Mouse (Mus musculus): ENCODE data around the gene Gm29110. TPM values are rescaled to one million over a fixed set of nuclear protein-coding genes. Genes with fewer than 3 reads are reported as not detected.
"Not testable (repeated sequence)": the region's sequence is repeated elsewhere in the genome, so short reads cannot be mapped to it uniquely, and the experiment has no call there.

Gm29110 gene
- total RNA-seq (2014; fragmentation: Nextera tagmentation) (not detected in 2 replicates), total RNA-seq (2017) (not detected in 2 replicates)

- ATAC-seq (replicated peaks; ENCODE audit: poor library complexity, severe bottlenecking) = not testable (repeated sequence)
Observed at GRCm38 (mm10) chrY:74470231-74470630, at the start of gene Gm29110. TSS of gene Gm29110 (plus strand) at chrY:74470531.

Other genes starting within 250 kb of the Gm29110 start
- gene Gm21913, start 153.4 kb downstream of the Gm29110 start, total RNA-seq (2014; fragmentation: Nextera tagmentation) = not detected in 2 replicates
- gene Gm21913, start 153.4 kb downstream of the Gm29110 start, total RNA-seq (2017) = not detected in 2 replicates

All from granulocyte monocyte progenitor cell, adult 5-6 weeks (primary cell).